Mouse (Mus musculus) CH12.LX (cell line): ENCODE results near the gene Gna12. TPM values are rescaled to one million over a fixed set of nuclear protein-coding genes. Genes with fewer than 3 reads are reported as not detected.

ENCODE experiments used
- DNase-seq: peaks from one replicate; pipeline ENCODE4 v3.0.0-alpha.2; 2013; ENCODE audit errors: extremely low read depth
- H3K27ac ChIP-seq: 2 replicates; pipeline ENCODE4 v1.5.1; 2012; ENCODE audit warnings: low read depth, mild to moderate bottlenecking, control low read depth, moderate library complexity; ENCODE audit not compliant: insufficient read depth
- H3K27me3 ChIP-seq: replicated peaks from 2 replicates; pipeline ENCODE3; 2012; ENCODE audit warnings: inconsistent platforms
- H3K36me3 ChIP-seq, 2 experiments: replicated peaks in 1 of 2; 2 replicates each; pipeline versions ENCODE3 to v1.6.1; 2012; ENCODE audit warnings: inconsistent platforms in 1 of 2, low read length in 1 of 2, mild to moderate bottlenecking in 1 of 2, mixed read lengths in 1 of 2, moderate library complexity in 1 of 2; ENCODE audit not compliant: control insufficient read depth in 1 of 2, insufficient read depth in 1 of 2
- H3K4me1 ChIP-seq, 2 experiments: 2 replicates each; pipeline ENCODE4 v1.6.1; 2012; ENCODE audit warnings: inconsistent platforms in 1 of 2, moderate library complexity in 1 of 2; ENCODE audit not compliant: insufficient read depth in 2 of 2, control insufficient read depth in 1 of 2
- H3K4me2 ChIP-seq: 2 replicates; pipeline ENCODE4 v1.6.1; 2012; ENCODE audit warnings: low read depth, mild to moderate bottlenecking, control low read depth; ENCODE audit not compliant: poor library complexity, insufficient read depth, severe bottlenecking
- H3K4me3 ChIP-seq, 3 experiments: fragments of 150-350 bp in 1 of 3; sonication (generic) in 1 of 3; replicated peaks in 1 of 3; 2 replicates each; pipeline versions ENCODE3 to v1.5.1; 2011 to 2012; ENCODE audit warnings: low read depth in 2 of 3, low read length in 2 of 3, mild to moderate bottlenecking in 2 of 3, moderate library complexity in 2 of 3, control low read depth in 1 of 3, improper control_type of control experiment in 1 of 3, inconsistent platforms in 1 of 3, mixed read lengths in 1 of 3; ENCODE audit not compliant: poor library complexity in 1 of 3
- H3K79me2 ChIP-seq: replicated peaks from 2 replicates; pipeline ENCODE4 v1.6.1; 2012; ENCODE audit warnings: mild to moderate bottlenecking, moderate library complexity; ENCODE audit not compliant: control insufficient read depth, poor library complexity, insufficient read depth, severe bottlenecking; ENCODE audit errors: extremely low read depth
- H3K9ac ChIP-seq: 2 replicates; pipeline ENCODE4 v1.6.1; 2012; ENCODE audit warnings: low read depth, mild to moderate bottlenecking, control low read depth, moderate library complexity; ENCODE audit not compliant: insufficient read depth
- H3K9me3 ChIP-seq: replicated peaks from 2 replicates; pipeline ENCODE3; 2012; ENCODE audit warnings: low read length, inconsistent platforms, mixed read lengths
- CHD1 ChIP-seq: IDR thresholded peaks from 2 replicates; pipeline ENCODE4 v1.6.1; 2012; ENCODE audit warnings: low read depth, low read length, improper control_type of control experiment, inconsistent platforms
- CHD2 ChIP-seq: IDR thresholded peaks from 2 replicates; pipeline ENCODE4 v1.6.1; 2011; ENCODE audit warnings: low read length, improper control_type of control experiment
- CTCF ChIP-seq, 2 experiments: IDR thresholded peaks in 1 of 2; conservative IDR thresholded peaks in 1 of 2; 2 replicates each; pipeline ENCODE4 v1.5.1; 2011 to 2012; ENCODE audit warnings: low read depth in 2 of 2, low read length in 2 of 2, improper control_type of control experiment in 1 of 2, inconsistent platforms in 1 of 2, mild to moderate bottlenecking in 1 of 2, moderate library complexity in 1 of 2
- E2F4 ChIP-seq: IDR thresholded peaks from 2 replicates; pipeline ENCODE4 v1.6.1; 2011; ENCODE audit warnings: low read depth, low read length, improper control_type of control experiment; ENCODE audit not compliant: insufficient replicate concordance
- HCFC1 ChIP-seq: IDR thresholded peaks from 2 replicates; pipeline ENCODE4 v1.6.1; 2012; ENCODE audit warnings: low read depth, mild to moderate bottlenecking, inconsistent platforms, low read length, improper control_type of control experiment
- MAFK ChIP-seq: IDR thresholded peaks from 2 replicates; pipeline ENCODE4 v1.6.1; 2011; ENCODE audit warnings: low read length, improper control_type of control experiment; ENCODE audit not compliant: insufficient replicate concordance
- MAX ChIP-seq: IDR thresholded peaks from 2 replicates; pipeline ENCODE4 v1.6.1; 2011; ENCODE audit warnings: low read length, improper control_type of control experiment
- MXI1 ChIP-seq: IDR thresholded peaks from 2 replicates; pipeline ENCODE4 v1.6.1; 2011; ENCODE audit warnings: mild to moderate bottlenecking, low read depth, low read length, improper control_type of control experiment
- NRF1 ChIP-seq: IDR thresholded peaks from 2 replicates; pipeline ENCODE4 v1.6.1; 2014; ENCODE audit warnings: low read depth, mild to moderate bottlenecking, inconsistent platforms, low read length, improper control_type of control experiment, moderate library complexity
- POLR2A ChIP-seq: IDR thresholded peaks from 2 replicates; pipeline ENCODE4 v1.6.1; 2011; ENCODE audit warnings: low read depth, mild to moderate bottlenecking, improper control_type of control experiment, low read length
- TBP ChIP-seq: conservative IDR thresholded peaks from 2 replicates; pipeline ENCODE4 v1.6.1; 2011; ENCODE audit warnings: low read depth, low read length, improper control_type of control experiment
- TCF12 ChIP-seq: IDR thresholded peaks from 2 replicates; pipeline ENCODE4 v1.6.1; 2014; ENCODE audit warnings: low read depth, mild to moderate bottlenecking, inconsistent platforms, low read length, improper control_type of control experiment
- USF2 ChIP-seq: conservative IDR thresholded peaks from 2 replicates; pipeline ENCODE4 v1.6.1; 2011; ENCODE audit warnings: low read depth, low read length, improper control_type of control experiment
- ZNF384 ChIP-seq: IDR thresholded peaks from 2 replicates; pipeline ENCODE4 v1.6.1; 2012; ENCODE audit warnings: low read depth, low read length, improper control_type of control experiment, inconsistent platforms
- dilution Hi-C: fragments of 300-500 bp; cut with MboI; formaldehyde crosslinking; loops from 2 replicates; pipeline ENCODE4 v1.14.3; 2020; ENCODE audit warnings: low sequenced_read_pairs; ENCODE audit not compliant: extremely low pct_unique_long_range_greater_than_20kb, extremely low pct_ligation_motif_present
- in situ Hi-C: fragments of 300-500 bp; cut with MboI; formaldehyde crosslinking; loops from 3 replicates; pipeline ENCODE4 v1.14.3; 2019; ENCODE audit warnings: low sequenced_read_pairs, low pct_ligation_motif_present, low pct_unique_long_range_greater_than_20kb, mixed read lengths
- polyA plus RNA-seq: library from polyadenylated mRNA; unstranded; fragments of >175 nt; gene quantifications from 2 replicates; pipeline ENCODE4 v1.2.1, GENCODE M21; 2012; ENCODE audit warnings: low read depth; ENCODE audit not compliant: insufficient read length
- total RNA-seq, 2 experiments: library from RNA; depleted of rRNA; stranded (reverse); fragments of 300-350 nt in 1 of 2; fragments of >200 nt in 1 of 2; gene quantifications; 2 replicates each; pipeline ENCODE4 v1.2.3; 2012 to 2014

Gene Gna12
- total and polyA plus RNA-seq, 3 experiments = 11.5 to 15.8 (median 15.4) TPM

DNA sequence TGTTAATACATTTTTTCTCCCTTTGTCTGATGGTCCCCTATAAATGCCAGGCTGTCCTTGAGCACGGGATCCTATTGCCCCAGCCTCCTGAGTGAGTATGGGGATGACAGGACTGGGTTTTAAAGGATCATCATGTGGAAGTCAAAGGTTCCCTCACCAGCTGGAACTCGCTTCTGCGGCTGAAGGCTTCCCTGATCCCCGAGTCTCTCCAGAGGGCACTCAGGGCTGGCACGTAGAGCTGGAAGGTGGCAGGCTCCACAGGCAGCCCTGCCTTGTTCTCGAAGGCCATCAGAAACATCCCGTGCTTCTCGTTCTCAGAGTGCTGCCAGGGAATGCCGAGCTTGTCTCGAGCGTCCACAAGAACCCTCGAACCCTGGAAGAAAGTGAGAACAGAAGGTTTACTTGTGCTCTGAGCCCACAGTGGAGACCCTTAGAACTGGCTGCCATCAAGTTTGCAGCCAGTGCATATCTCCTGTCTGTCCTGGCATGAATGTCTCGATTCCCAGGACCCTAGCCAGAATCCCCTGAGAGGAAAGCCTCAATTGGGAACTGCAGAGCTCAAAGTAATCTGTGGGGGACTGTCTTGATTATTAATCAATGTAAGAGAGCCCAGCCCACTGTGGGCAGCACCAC, 44.9 kb downstream of the Gna12 start:
- no peak overlapping the region for H3K27ac ChIP-seq
- no peaks in the 10 kb centered on the region for H3K27me3 ChIP-seq
- in situ Hi-C loops = no loop called here

GRCm38 (mm10) chr5:140784288-140784687, 45.9 kb downstream of the Gna12 start:
- in situ Hi-C loops = no loop called here
- no peak for DNase-seq
- Histone ChIP-seq H3K4me3 (no peak overlapping the region), H3K9ac (no peak overlapping the region), H3K27ac (no peak overlapping the region), H3K36me3 (peaks cover 0 to 52% of the 10 kb centered on the region in 2 experiments), H3K27me3 (no peaks in the 10 kb centered on the region), H3K9me3 (no peaks in the 10 kb centered on the region), H3K4me2 (no peak overlapping the region), H3K79me2 (no peaks in the 10 kb centered on the region), H3K4me1 (peaks cover 0 to 14% of the 10 kb centered on the region in 2 experiments; a peak in 2 of 4 replicates)
- TF ChIP-seq CHD1 = no peak
- dilution Hi-C loops = no loop called here

More for the DNA sequence above, 44.9 kb downstream of the Gna12 start:
- dilution Hi-C loops = no loop called here
- H3K4me3 ChIP-seq = no peak overlapping the region
- no peaks in the 10 kb centered on the region for H3K9me3 ChIP-seq
- no peak for TF ChIP-seq POLR2A
- TF ChIP-seq NRF1 = no peak
- TF ChIP-seq CHD1 = no peak
- TF ChIP-seq TBP = no peak
- TF ChIP-seq ZNF384 = no peak
- no peak for TF ChIP-seq CHD2
- TF ChIP-seq TCF12 = no peak
- TF ChIP-seq MXI1 = no peak
- TF ChIP-seq USF2 = no peak
- no peak for TF ChIP-seq MAX
- TF ChIP-seq E2F4 = no peak
- TF ChIP-seq MAFK = no peak
- TF ChIP-seq HCFC1 = no peak
- no peak overlapping the region for H3K4me2 ChIP-seq
- peaks cover 0 to 50% of the 10 kb centered on the region in 2 experiments for H3K36me3 ChIP-seq
- H3K9ac ChIP-seq = no peak overlapping the region
- H3K79me2 ChIP-seq = no peaks in the 10 kb centered on the region
- DNase-seq = no peak
- peaks cover 0 to 3% of the 10 kb centered on the region in 2 experiments; a peak in 1 of 4 replicates for H3K4me1 ChIP-seq

- no peak overlapping the region for H3K4me3 ChIP-seq
- H3K27me3 ChIP-seq = no peaks in the 10 kb centered on the region
- H3K79me2 ChIP-seq = no peaks in the 10 kb centered on the region
- TF ChIP-seq CTCF (conservative IDR thresholded peaks at IDR 0.05 in 1 of 2, IDR thresholded peaks at IDR 0.05 in 1 of 2; ENCODE audit: low read depth in 2 of 2, low read length in 2 of 2) (peak in 1 of 2 experiments; percentile 19; a peak in 2 of 4 replicates), TCF12 (no peak)
- TF ChIP-seq, all 38 proteins: peak for 1
- peaks cover 0 to 21% of the 10 kb centered on the region in 2 experiments; a peak in 2 of 4 replicates for H3K4me1 ChIP-seq
- peaks cover 0 to 54% of the 10 kb centered on the region in 2 experiments for H3K36me3 ChIP-seq
- H3K9me3 ChIP-seq = no peaks in the 10 kb centered on the region
- no peak overlapping the region for H3K27ac ChIP-seq
- H3K4me2 ChIP-seq = no peak overlapping the region
- dilution Hi-C loops = no loop called here
- in situ Hi-C loops = no loop called here
- H3K9ac ChIP-seq = no peak overlapping the region
- no peak for DNase-seq
Observed at GRCm38 (mm10) chr5:140783577-140783976, 46.7 kb downstream of the Gna12 start.
